Mouse (Mus musculus) forebrain, embryonic 11.5 days (tissue): Measurements from ENCODE around the gene Prss8. TPM values are rescaled to one million over a fixed set of nuclear protein-coding genes. Genes with fewer than 3 reads are reported as not detected.

Source experiments
- ATAC-seq: fragments of 200-750 bp; cut with Nextera tagmentation; replicated peaks from 2 replicates; pipeline ENCODE4 v1.8.0; 2017; ENCODE audit warnings: moderate TSS enrichment; ENCODE audit not compliant: low FRiP score
- DNase-seq: peaks from one replicate; pipeline ENCODE4 v3.0.0-alpha.2; 2017; ENCODE audit warnings: low spot score
- H3K27ac ChIP-seq: fragments of 300-500 bp; sonication (generic); 2 replicates; pipeline ENCODE4 v1.5.1; 2014; ENCODE audit warnings: low read depth, low read length
- H3K27me3 ChIP-seq: fragments of 300-500 bp; sonication (generic); 2 replicates; pipeline ENCODE4 v1.6.1; 2014; ENCODE audit warnings: mild to moderate bottlenecking, low read length, mixed read lengths; ENCODE audit not compliant: control insufficient read depth, insufficient read depth
- H3K36me3 ChIP-seq: fragments of 300-500 bp; sonication (generic); 2 replicates; pipeline ENCODE4 v1.6.1; 2014; ENCODE audit warnings: mild to moderate bottlenecking, low read length, moderate library complexity, mixed read lengths; ENCODE audit not compliant: control insufficient read depth, insufficient read depth
- H3K4me1 ChIP-seq: fragments of 300-500 bp; sonication (generic); replicated peaks from 2 replicates; pipeline ENCODE4 v1.6.1; 2014; ENCODE audit warnings: low read length, mixed read lengths; ENCODE audit not compliant: control insufficient read depth, insufficient read depth
- H3K4me2 ChIP-seq: fragments of 300-500 bp; sonication (generic); 2 replicates; pipeline ENCODE4 v1.6.1; 2014; ENCODE audit warnings: low read depth, mild to moderate bottlenecking, low read length, moderate library complexity, mixed read lengths; ENCODE audit not compliant: severe bottlenecking
- H3K4me3 ChIP-seq: fragments of 300-500 bp; sonication (generic); 2 replicates; pipeline ENCODE4 v1.5.1; 2014; ENCODE audit warnings: low read depth, low read length
- H3K9ac ChIP-seq: fragments of 300-500 bp; sonication (generic); 2 replicates; pipeline ENCODE4 v1.6.1; 2014; ENCODE audit warnings: low read length
- H3K9me3 ChIP-seq: fragments of 300-500 bp; sonication (generic); 2 replicates; pipeline ENCODE4 v1.6.1; 2016; ENCODE audit warnings: low read length, mixed read lengths; ENCODE audit not compliant: control insufficient read depth
- WGBS: fragments of 180-500 bp; shearing (Covaris S2); extraction: QIAGEN DNeasy Blood & Tissue Kit; methylation state at CpG from one replicate; pipeline ENCODE4 v1.1.7; 2014; 5-methylcytosine and 5-hydroxymethylcytosine counted together
- polyA plus RNA-seq: library from polyadenylated mRNA; unstranded; fragments of >200 nt; fragmentation: Nextera tagmentation; extraction: Ambion mirVana; gene quantifications from 2 replicates; pipeline ENCODE4 v1.2.1, GENCODE M21; 2014

Prss8 gene
- 1.8 and 3.1 TPM in 2 replicates for polyA plus RNA-seq

- H3K9ac ChIP-seq = peak within 1 kb of the TSS; percentile 18; the same call in 1 of the 2 replicates
- H3K4me1 ChIP-seq = peaks cover 12% of the 10 kb centered on the region; the same call in 1 of the 2 replicates
- H3K36me3 ChIP-seq = no peaks in the 10 kb centered on the region; the same call in 1 of the 2 replicates
- no peak within 1 kb of the TSS for H3K4me3 ChIP-seq
- no peak within 1 kb of the TSS for H3K27ac ChIP-seq
- H3K27me3 ChIP-seq = peaks cover 5% of the 10 kb centered on the region
- DNase-seq = peak; percentile 50
- peak within 1 kb of the TSS; percentile 24; the same call in 1 of the 2 replicates for H3K4me2 ChIP-seq
- no peaks in the 10 kb centered on the region for H3K9me3 ChIP-seq
- WGBS = 6% methylated on average over 6 of the region's 6 CpGs
- ATAC-seq = no peak
These were observed at the start of gene Prss8 for GRCm38 (mm10) chr7:127929923-127930322. TSS of gene Prss8 (minus strand) at chr7:127930104.

- Histone ChIP-seq H3K4me2 (no peak overlapping the region), H3K9me3 (no peaks in the 10 kb centered on the region), H3K9ac (no peak overlapping the region), H3K4me1 (no peaks in the 10 kb centered on the region), H3K36me3 (peaks cover 37% of the 10 kb centered on the region), H3K27ac (no peak overlapping the region), H3K4me3 (no peak overlapping the region), H3K27me3 (no peaks in the 10 kb centered on the region)
- 97% methylated on average over 2 of the region's 2 CpGs for WGBS
- DNase-seq (no peak), ATAC-seq (no peak)
These were observed 49.0 kb upstream of the Prss8 start for GRCm38 (mm10) chr7:127978856-127979255.

DNA sequence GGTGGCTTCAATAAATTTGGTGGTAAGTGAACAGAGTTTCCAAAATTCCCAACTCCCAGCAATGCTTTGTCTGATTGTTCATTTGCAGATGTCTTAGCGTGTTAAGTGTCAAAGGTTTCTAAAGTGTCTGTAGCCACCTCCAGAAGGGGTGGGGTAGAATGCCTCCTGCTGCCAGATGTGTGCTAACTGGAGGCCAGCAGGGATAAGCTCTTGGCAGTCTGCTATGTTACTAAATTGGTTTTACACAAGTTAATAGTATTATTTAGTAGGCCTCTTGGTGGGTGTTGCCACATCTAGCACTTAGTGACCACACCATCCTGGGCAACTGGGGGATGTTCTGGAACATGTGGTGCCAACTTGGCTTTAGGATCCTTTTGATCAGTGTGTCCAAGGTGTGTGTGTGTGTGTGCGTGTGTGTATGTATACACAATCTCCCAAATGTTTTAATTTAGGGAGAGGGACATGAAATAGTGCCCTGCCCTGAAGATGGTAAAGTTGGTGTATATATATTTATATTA, 44.6 kb upstream of the Prss8 start:
- Histone ChIP-seq H3K36me3 (peaks cover 46% of the 10 kb centered on the region), H3K4me1 (peaks cover 2% of the 10 kb centered on the region; the same call in 1 of the 2 replicates), H3K27ac (no peak overlapping the region), H3K9ac (no peak overlapping the region), H3K4me2 (no peak overlapping the region), H3K27me3 (no peaks in the 10 kb centered on the region), H3K4me3 (no peak overlapping the region), H3K9me3 (no peaks in the 10 kb centered on the region)
- DNase-seq (no peak), ATAC-seq (no peak)
- 86% methylated on average over 2 of the region's 2 CpGs for WGBS

DNA sequence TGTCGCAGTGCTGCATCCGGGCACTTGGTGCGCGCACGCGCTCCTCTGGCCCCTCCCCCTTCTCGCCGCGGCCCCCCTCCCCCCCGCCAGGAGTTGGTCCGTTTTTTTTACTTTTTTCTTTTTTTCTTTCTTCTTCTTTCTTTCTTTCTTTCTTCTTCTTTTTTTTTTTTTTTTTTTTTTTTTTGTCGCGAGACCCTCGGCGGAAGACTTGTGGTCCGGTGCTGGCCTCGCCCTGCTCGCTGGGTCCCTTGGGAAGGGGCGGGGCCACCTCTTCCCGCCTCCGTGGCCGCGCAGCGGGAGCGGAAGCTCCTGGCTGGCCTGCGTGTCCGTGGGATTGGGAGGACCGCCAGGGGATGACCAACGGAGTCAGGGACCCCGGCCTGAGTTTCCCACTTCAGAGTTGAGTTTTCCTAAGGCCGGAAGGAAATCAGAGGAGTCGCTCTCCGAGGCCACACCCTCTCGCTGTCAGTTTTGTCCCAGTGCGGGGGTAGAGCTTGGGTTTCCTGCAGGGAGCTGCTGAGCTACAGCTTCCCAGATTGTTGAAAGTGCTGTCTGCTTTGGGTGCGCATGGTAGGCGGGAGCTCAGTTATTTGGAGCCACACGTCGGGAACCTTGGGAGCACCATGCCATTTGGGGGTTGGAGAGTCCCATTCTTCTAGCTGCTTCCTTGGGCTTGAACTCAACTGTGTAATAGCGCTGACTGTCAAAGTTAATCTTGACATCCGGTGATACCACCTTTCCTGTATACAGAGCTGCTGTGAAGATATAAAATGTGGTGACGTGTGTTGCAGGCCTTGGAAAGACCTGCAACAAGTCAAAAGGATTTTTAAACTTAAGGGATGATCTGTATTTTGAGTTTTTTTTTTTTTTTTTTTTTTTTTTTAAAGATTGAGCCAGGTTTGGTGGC, 38.3 kb upstream of the Prss8 start:
- DNase-seq (peak; percentile 88), ATAC-seq (no peak; the same call in 1 of the 2 replicates)
- Histone ChIP-seq H3K27me3 (no peaks in the 10 kb centered on the region), H3K4me2 (peak overlapping the region; percentile 72), H3K9me3 (no peaks in the 10 kb centered on the region), H3K4me1 (peaks cover 10% of the 10 kb centered on the region), H3K36me3 (peaks cover 20% of the 10 kb centered on the region), H3K27ac (peak overlapping the region; percentile 94), H3K4me3 (peak overlapping the region; percentile 93), H3K9ac (peak overlapping the region; percentile 100)
- WGBS = 2% methylated on average over 38 of the region's 42 CpGs

DNA sequence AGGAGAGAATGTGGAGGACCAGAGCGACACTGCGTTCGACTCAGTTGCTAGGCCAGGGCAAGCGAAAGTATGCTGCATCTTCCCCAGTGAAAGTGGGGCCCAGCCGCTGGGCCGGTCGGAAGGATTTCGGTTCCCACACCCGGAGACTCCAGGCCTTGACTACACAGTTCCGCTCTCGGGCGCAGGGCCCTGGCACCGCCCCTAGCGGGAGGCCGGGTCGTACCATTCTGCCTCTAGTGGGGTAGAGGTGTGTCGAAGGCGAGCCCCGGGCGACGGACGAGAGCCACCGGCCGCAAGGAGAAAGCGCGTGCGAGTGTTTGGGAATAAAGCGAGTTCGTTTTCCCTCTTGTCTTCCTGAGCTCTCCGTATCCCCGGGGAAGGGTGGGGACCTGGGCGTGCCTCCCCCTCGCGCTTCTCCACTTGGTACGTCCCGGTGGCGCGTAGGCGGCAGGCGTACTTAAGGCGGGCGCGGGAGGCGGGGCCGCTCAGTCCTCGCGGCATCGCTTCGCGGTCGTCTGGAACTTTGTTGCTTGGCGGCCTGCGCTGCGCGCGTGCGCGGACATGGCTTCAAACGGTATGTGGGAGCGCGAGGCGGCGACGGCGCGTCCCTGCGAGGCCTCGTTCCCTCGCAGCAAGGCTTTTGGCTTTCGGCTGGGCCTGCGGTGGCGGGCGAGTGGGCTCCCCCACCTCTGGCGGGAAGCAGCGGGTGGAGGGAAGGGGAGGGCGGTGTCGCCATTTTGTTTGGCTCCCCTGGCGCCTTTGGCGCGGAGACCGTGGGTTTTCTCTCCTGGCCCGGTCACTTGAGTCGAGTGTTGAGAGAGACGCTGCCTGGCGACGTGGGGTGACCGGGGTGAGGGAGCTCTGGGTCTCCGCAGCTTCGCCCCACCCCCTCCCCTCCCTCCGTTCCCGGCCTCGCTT, 37.4 kb upstream of the Prss8 start, which contains the start of gene Fus:
Fus (plus strand) TSS at position 454 of the 918 bp plus-strand sequence.
- WGBS = under 1% methylated on average over 91 of the region's 92 CpGs
- Histone ChIP-seq H3K9me3 (no peaks in the 10 kb centered on the region), H3K27ac (peak within 1 kb of the TSS; percentile 94), H3K9ac (peak within 1 kb of the TSS; percentile 100), H3K4me3 (peak within 1 kb of the TSS; percentile 93), H3K36me3 (peaks cover 13% of the 10 kb centered on the region), H3K4me2 (peak within 1 kb of the TSS; percentile 72), H3K4me1 (peaks cover 10% of the 10 kb centered on the region), H3K27me3 (no peaks in the 10 kb centered on the region)
- ATAC-seq (peak; percentile 93), DNase-seq (peak; percentile 96)

GRCm38 (mm10) chr7:127966371-127966918, 36.5 kb upstream of the Prss8 start:
- Histone ChIP-seq H3K9ac (peak overlapping the region; percentile 100), H3K4me3 (peak overlapping the region; percentile 93), H3K36me3 (peaks cover 8% of the 10 kb centered on the region), H3K4me1 (peaks cover 10% of the 10 kb centered on the region), H3K27me3 (no peaks in the 10 kb centered on the region), H3K4me2 (peak overlapping the region; percentile 72), H3K27ac (peak overlapping the region; percentile 94), H3K9me3 (no peaks in the 10 kb centered on the region)
- WGBS = 13% methylated on average over 10 of the region's 10 CpGs
- ATAC-seq (0 out of 2 replicates have a peak, but pooled peaks have one; percentile 1), DNase-seq (no peak)

DNA sequence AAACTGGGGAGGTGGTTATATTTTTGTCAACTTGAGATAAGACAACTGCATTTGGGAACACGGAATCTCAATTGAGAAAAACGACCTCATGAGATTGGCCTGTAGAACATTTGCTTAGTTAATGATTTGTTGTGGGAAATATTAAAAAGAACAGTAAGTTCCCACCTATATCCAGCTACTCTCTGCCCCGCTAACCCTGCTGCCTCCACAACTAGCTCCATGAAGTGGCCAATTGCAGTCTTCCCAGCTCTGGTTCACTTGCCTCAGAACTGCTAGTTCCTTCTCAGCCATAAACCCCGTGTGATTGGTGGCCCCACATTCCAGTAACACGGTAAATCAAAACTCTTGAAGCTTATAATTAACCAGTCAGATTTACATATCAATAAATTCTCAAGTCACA, 29.5 kb upstream of the Prss8 start:
- Histone ChIP-seq H3K9ac (no peak overlapping the region), H3K4me2 (no peak overlapping the region), H3K27me3 (no peaks in the 10 kb centered on the region), H3K27ac (no peak overlapping the region), H3K4me1 (no peaks in the 10 kb centered on the region), H3K9me3 (no peaks in the 10 kb centered on the region), H3K4me3 (no peak overlapping the region), H3K36me3 (no peaks in the 10 kb centered on the region)
- WGBS = 62% methylated on average over 5 of the region's 5 CpGs
- DNase-seq (no peak), ATAC-seq (no peak)
